Mouse (Mus musculus) embryonic facial prominence, embryonic 11.5 days (tissue): ENCODE measurements around the gene Cpm. TPM values are rescaled to one million over a fixed set of nuclear protein-coding genes. Genes with fewer than 3 reads are reported as not detected.

Experiments used
- ATAC-seq: fragments of 200-750 bp; cut with Nextera tagmentation; replicated peaks from 2 replicates; pipeline ENCODE4 v1.8.0; 2017; ENCODE audit warnings: low read depth; ENCODE audit not compliant: insufficient number of reproducible peaks, low FRiP score, low TSS enrichment
- DNase-seq: peaks from one replicate; pipeline ENCODE4 v3.0.0-alpha.2; 2015; ENCODE audit warnings: low spot score
- H3K27ac ChIP-seq: fragments of 300-500 bp; sonication (generic); replicated peaks from 2 replicates; pipeline ENCODE4 v1.5.1; 2014; ENCODE audit warnings: mild to moderate bottlenecking, low read depth, low read length, control low read depth
- H3K27me3 ChIP-seq: fragments of 300-500 bp; sonication (generic); 2 replicates; pipeline ENCODE4 v1.6.1; 2014; ENCODE audit warnings: mild to moderate bottlenecking, low read length, moderate library complexity, mixed read lengths; ENCODE audit not compliant: control insufficient read depth, insufficient read depth
- H3K36me3 ChIP-seq: fragments of 300-500 bp; sonication (generic); replicated peaks from 2 replicates; pipeline ENCODE4 v1.6.1; 2014; ENCODE audit warnings: low read depth, mild to moderate bottlenecking, low read length, moderate library complexity, mixed read lengths; ENCODE audit not compliant: control insufficient read depth, insufficient read depth
- H3K4me1 ChIP-seq: fragments of 300-500 bp; sonication (generic); 2 replicates; pipeline ENCODE4 v1.6.1; 2014; ENCODE audit warnings: low read length, mixed read lengths; ENCODE audit not compliant: control insufficient read depth, insufficient read depth
- H3K4me2 ChIP-seq: fragments of 300-500 bp; sonication (generic); 2 replicates; pipeline ENCODE4 v1.6.1; 2014; ENCODE audit warnings: low read depth, mild to moderate bottlenecking, control low read depth, low read length, moderate library complexity
- H3K4me3 ChIP-seq: fragments of 300-500 bp; sonication (generic); 2 replicates; pipeline ENCODE4 v1.5.1; 2014; ENCODE audit warnings: low read depth, low read length, control low read depth
- H3K9ac ChIP-seq: fragments of 300-500 bp; sonication (generic); replicated peaks from 2 replicates; pipeline ENCODE4 v1.6.1; 2014; ENCODE audit warnings: mild to moderate bottlenecking, control low read depth, low read length
- H3K9me3 ChIP-seq: fragments of 300-500 bp; sonication (generic); replicated peaks from 2 replicates; pipeline ENCODE4 v1.6.1; 2016; ENCODE audit warnings: mild to moderate bottlenecking, low read length, inconsistent platforms, mixed read lengths; ENCODE audit not compliant: control insufficient read depth
- WGBS: fragments of 180-500 bp; shearing (Covaris S2); extraction: QIAGEN DNeasy Blood & Tissue Kit; methylation state at CpG from one replicate; pipeline ENCODE4 v1.1.7; 2014; 5-methylcytosine and 5-hydroxymethylcytosine counted together
- polyA plus RNA-seq: library from polyadenylated mRNA; unstranded; fragments of >200 nt; fragmentation: Nextera tagmentation; extraction: Ambion mirVana; gene quantifications from 2 replicates; pipeline ENCODE4 v1.2.1, GENCODE M21; 2014

Cpm gene
- polyA plus RNA-seq, 1 experiment from 2014 or later: 10.9 TPM

- ATAC-seq (no peak), DNase-seq (no peak)
- Histone ChIP-seq H3K27ac (no peak overlapping the region), H3K4me1 (no peaks in the 10 kb centered on the region), H3K4me3 (no peak overlapping the region), H3K27me3 (no peaks in the 10 kb centered on the region), H3K9me3 (no peaks in the 10 kb centered on the region), H3K36me3 (no peaks in the 10 kb centered on the region), H3K4me2 (no peak overlapping the region), H3K9ac (no peak overlapping the region)
- WGBS: 81% methylated on average over 5 of the region's 5 CpGs
These were observed 99.3 kb downstream of the Cpm start for GRCm38 (mm10) chr10:117728574-117728973.

- H3K4me3 ChIP-seq: no peak overlapping the region
- H3K27me3 ChIP-seq: no peaks in the 10 kb centered on the region
- no peaks in the 10 kb centered on the region for H3K4me1 ChIP-seq
- DNase-seq (no peak), ATAC-seq (no peak)
- H3K4me2 ChIP-seq: no peak overlapping the region
- no peak overlapping the region for H3K9ac ChIP-seq
- H3K36me3 ChIP-seq: no peaks in the 10 kb centered on the region
- H3K9me3 ChIP-seq: no peaks in the 10 kb centered on the region
- WGBS: 73% methylated on average over 11 of the region's 11 CpGs
- no peak overlapping the region for H3K27ac ChIP-seq
These were observed 100.0 kb downstream of the Cpm start for GRCm38 (mm10) chr10:117729139-117729814.

- H3K4me1 ChIP-seq: no peaks in the 10 kb centered on the region
- H3K36me3 ChIP-seq: no peaks in the 10 kb centered on the region
- no peak overlapping the region for H3K4me3 ChIP-seq
- ATAC-seq (no peak), DNase-seq (no peak)
- 92% methylated on average over 7 of the region's 7 CpGs for WGBS
- no peak overlapping the region for H3K9ac ChIP-seq
- H3K27ac ChIP-seq: no peak overlapping the region
- H3K4me2 ChIP-seq: no peak overlapping the region
- no peaks in the 10 kb centered on the region for H3K27me3 ChIP-seq
- no peaks in the 10 kb centered on the region for H3K9me3 ChIP-seq
These were observed 100.8 kb downstream of the Cpm start for GRCm38 (mm10) chr10:117730140-117730539.

GRCm38 (mm10) chr10:117730637-117731203 is 101.4 kb downstream of the Cpm start:
- WGBS: 91% methylated on average over 12 of the region's 12 CpGs
- H3K27ac ChIP-seq: no peak overlapping the region
- H3K4me2 ChIP-seq: no peak overlapping the region
- no peaks in the 10 kb centered on the region for H3K27me3 ChIP-seq
- H3K9me3 ChIP-seq: no peaks in the 10 kb centered on the region
- ATAC-seq (no peak), DNase-seq (no peak)
- H3K4me3 ChIP-seq: no peak overlapping the region
- H3K36me3 ChIP-seq: no peaks in the 10 kb centered on the region
- H3K4me1 ChIP-seq: no peaks in the 10 kb centered on the region
- no peak overlapping the region for H3K9ac ChIP-seq

- ATAC-seq: no peak
- WGBS: 59% methylated on average over 14 of the region's 15 CpGs
- Histone ChIP-seq H3K4me2 (no peak overlapping the region), H3K27ac (no peak overlapping the region), H3K4me3 (no peak overlapping the region), H3K9me3 (no peaks in the 10 kb centered on the region), H3K9ac (no peak overlapping the region), H3K27me3 (no peaks in the 10 kb centered on the region), H3K4me1 (no peaks in the 10 kb centered on the region), H3K36me3 (no peaks in the 10 kb centered on the region; the same call in 1 of the 2 replicates)
- DNase-seq: peak; percentile 23
These were observed 102.2 kb downstream of the Cpm start for GRCm38 (mm10) chr10:117731244-117732101.

- no peak overlapping the region for H3K4me3 ChIP-seq
- ATAC-seq (no peak), DNase-seq (no peak)
- no peaks in the 10 kb centered on the region for H3K27me3 ChIP-seq
- no peaks in the 10 kb centered on the region for H3K9me3 ChIP-seq
- no peaks in the 10 kb centered on the region for H3K4me1 ChIP-seq
- no peak overlapping the region for H3K4me2 ChIP-seq
- 89% methylated on average over 5 of the region's 5 CpGs for WGBS
- no peak overlapping the region for H3K9ac ChIP-seq
- H3K36me3 ChIP-seq: no peaks in the 10 kb centered on the region; the same call in 1 of the 2 replicates
- H3K27ac ChIP-seq: no peak overlapping the region
These were observed 102.9 kb downstream of the Cpm start for GRCm38 (mm10) chr10:117732184-117732583.

GRCm38 (mm10) chr10:117732962-117733592 is 103.8 kb downstream of the Cpm start:
- no peak overlapping the region for H3K27ac ChIP-seq
- H3K4me2 ChIP-seq: no peak overlapping the region
- ATAC-seq (no peak), DNase-seq (no peak)
- no peaks in the 10 kb centered on the region; the same call in 1 of the 2 replicates for H3K36me3 ChIP-seq
- 85% methylated on average over 14 of the region's 14 CpGs for WGBS
- H3K4me3 ChIP-seq: no peak overlapping the region
- no peaks in the 10 kb centered on the region for H3K4me1 ChIP-seq
- no peaks in the 10 kb centered on the region for H3K27me3 ChIP-seq
- H3K9ac ChIP-seq: no peak overlapping the region
- no peaks in the 10 kb centered on the region for H3K9me3 ChIP-seq
